Comparison of ENCODE assay signal across 8 mouse cellular contexts in genomic region chr4:150176535-150176934, GRCm38 (mm10). TPM values are rescaled to one million over a fixed set of nuclear protein-coding genes. Genes with fewer than 3 reads are reported as not detected.
DNase-seq lines count a peak whose midpoint lies in the region; ATAC-seq lines count a peak whose summit lies in the region.

No protein-coding gene starts in this region.

- no peak overlapping the region for H3K9ac ChIP-seq in kidney, embryonic 15.5 days
- no peak overlapping the region for H3K9ac ChIP-seq in lung, embryonic 15.5 days

- peak overlapping the region; percentile 40 for H3K4me2 ChIP-seq in kidney, embryonic 15.5 days
- peak overlapping the region; percentile 41 for H3K4me2 ChIP-seq in lung, embryonic 15.5 days

- WGBS in heart, embryonic 10.5 days: 3% methylated on average over 7 of the region's 7 CpGs
- WGBS in kidney, embryonic 15.5 days: 8% methylated on average over 7 of the region's 7 CpGs
- 8% methylated on average over 7 of the region's 7 CpGs for WGBS in lung, embryonic 15.5 days

- H3K4me3 ChIP-seq in heart, embryonic 10.5 days: no peak overlapping the region
- H3K4me3 ChIP-seq in kidney, embryonic 15.5 days (replicated peaks): no peak overlapping the region
- no peak overlapping the region for H3K4me3 ChIP-seq in lung, embryonic 15.5 days

- peak; percentile 88 for DNase-seq in heart, adult 11 months
- DNase-seq in heart, adult 8-10 months (ENCODE audit: low spot score): no peak
- peak; percentile 50 for DNase-seq in MN1 (ENCODE audit: low spot score)
- peak; percentile 67 to 68 for DNase-seq in cerebellum, postnatal 14 days
- DNase-seq in heart, embryonic 10.5 days (ENCODE audit: low spot score): peak; percentile 80
- peak; percentile 14 for DNase-seq in right cerebral cortex, postnatal 4 days

- H3K27me3 ChIP-seq in heart, embryonic 10.5 days (ENCODE audit: insufficient read depth, poor library complexity, severe bottlenecking): no peaks in the 10 kb centered on the region
- H3K27me3 ChIP-seq in kidney, embryonic 15.5 days: no peaks in the 10 kb centered on the region
- H3K27me3 ChIP-seq in lung, embryonic 15.5 days: no peaks in the 10 kb centered on the region

- no peaks in the 10 kb centered on the region for H3K9me3 ChIP-seq in heart, embryonic 10.5 days
- no peaks in the 10 kb centered on the region for H3K9me3 ChIP-seq in kidney, embryonic 15.5 days (replicated peaks)
- H3K9me3 ChIP-seq in lung, embryonic 15.5 days: no peaks in the 10 kb centered on the region

- H3K27ac ChIP-seq in heart, embryonic 10.5 days: no peak overlapping the region
- H3K27ac ChIP-seq in kidney, embryonic 15.5 days: no peak overlapping the region
- H3K27ac ChIP-seq in lung, embryonic 15.5 days: no peak overlapping the region

- no peak; the same call in 1 of the 2 replicates for ATAC-seq in kidney, embryonic 15.5 days (replicated peaks; ENCODE audit: low FRiP score)
- ATAC-seq in lung, embryonic 15.5 days (ENCODE audit: borderline replicate concordance, extremely low read depth, low FRiP score, low TSS enrichment): no peak

- no peaks in the 10 kb centered on the region for H3K36me3 ChIP-seq in heart, embryonic 10.5 days
- H3K36me3 ChIP-seq in kidney, embryonic 15.5 days: no peaks in the 10 kb centered on the region
- no peaks in the 10 kb centered on the region for H3K36me3 ChIP-seq in lung, embryonic 15.5 days

- peaks cover 8% of the 10 kb centered on the region for H3K4me1 ChIP-seq in heart, embryonic 10.5 days
- H3K4me1 ChIP-seq in kidney, embryonic 15.5 days: peaks cover 4% of the 10 kb centered on the region; the same call in 1 of the 2 replicates
- peaks cover 3% of the 10 kb centered on the region; the same call in 1 of the 2 replicates for H3K4me1 ChIP-seq in lung, embryonic 15.5 days

RNA-seq across cellular contexts. Expression of gene Car6, which starts 24.6 kb away (rescaled TPM):
- total RNA-seq in heart, adult 8-10 months (2022): under 1 TPM in 1 of 4 experiments, not detected in 3; 0.29 TPM
- polyA plus RNA-seq in heart, embryonic 10.5 days (2016; fragmentation: Nextera tagmentation; extraction: Ambion mirVana): not detected in 2 replicates
- not detected in 2 replicates for polyA plus RNA-seq in kidney, embryonic 15.5 days (2015; fragmentation: Nextera tagmentation; extraction: Ambion mirVana)
- not detected in 2 replicates for polyA plus RNA-seq in lung, embryonic 15.5 days (2015; fragmentation: Nextera tagmentation; extraction: Ambion mirVana)

RNA-seq across cellular contexts. Expression of gene Slc2a7, which starts 27.8 kb away (rescaled TPM):
- total RNA-seq in heart, adult 8-10 months (2022): not detected
- not detected in 2 replicates for polyA plus RNA-seq in heart, embryonic 10.5 days (2016; fragmentation: Nextera tagmentation; extraction: Ambion mirVana)
- not detected in 2 replicates for polyA plus RNA-seq in kidney, embryonic 15.5 days (2015; fragmentation: Nextera tagmentation; extraction: Ambion mirVana)
- not detected in 2 replicates for polyA plus RNA-seq in lung, embryonic 15.5 days (2015; fragmentation: Nextera tagmentation; extraction: Ambion mirVana)

RNA-seq across cellular contexts. Expression of gene Slc2a5, which starts 57.5 kb away (rescaled TPM):
- under 1 TPM in 1 of 4 experiments, not detected in 3; 0.55 TPM for total RNA-seq in heart, adult 8-10 months (2022)
- 1.2 and 1.3 TPM in 2 replicates for polyA plus RNA-seq in heart, embryonic 10.5 days (2016; fragmentation: Nextera tagmentation; extraction: Ambion mirVana)
- polyA plus RNA-seq in kidney, embryonic 15.5 days (2015; fragmentation: Nextera tagmentation; extraction: Ambion mirVana): 1.6 and 2.7 TPM in 2 replicates
- polyA plus RNA-seq in lung, embryonic 15.5 days (2015; fragmentation: Nextera tagmentation; extraction: Ambion mirVana): 0.54 and 0.65 TPM in 2 replicates

RNA-seq across cellular contexts. Expression of gene Eno1, which starts 60.0 kb away (rescaled TPM):
- 100 to 1,000 TPM; 110 to 133 (median 121) TPM for total RNA-seq in heart, adult 8-10 months (2022)
- 3,222 and 3,587 TPM in 2 replicates for polyA plus RNA-seq in heart, embryonic 10.5 days (2016; fragmentation: Nextera tagmentation; extraction: Ambion mirVana)
- 1,865 and 1,947 TPM in 2 replicates for polyA plus RNA-seq in kidney, embryonic 15.5 days (2015; fragmentation: Nextera tagmentation; extraction: Ambion mirVana)
- 1,793 and 1,844 TPM in 2 replicates for polyA plus RNA-seq in lung, embryonic 15.5 days (2015; fragmentation: Nextera tagmentation; extraction: Ambion mirVana)
